Mouse (Mus musculus) G1E (cell line): ENCODE measurements at regions not wholly inside any gene's neighbourhood (a gene's known extent, or its start where the extent isn't known, plus 50 kb on each side); places are given as distances from the start of the nearest gene placed in this dataset.

ENCODE experiments used
- ATAC-seq: 2 replicates; pipeline ENCODE4 v1.8.0; 2016; ENCODE audit warnings: mild to moderate bottlenecking; ENCODE audit not compliant: insufficient number of reproducible peaks, poor library complexity, low FRiP score, severe bottlenecking; ENCODE audit errors: extremely low read depth
- DNase-seq: peaks from one replicate; pipeline ENCODE4 v3.0.0; 2012; ENCODE audit warnings: low spot score
- H3K27me3 ChIP-seq: 2 replicates; pipeline ENCODE4 v1.6.1; 2012; ENCODE audit warnings: mild to moderate bottlenecking, low read length, inconsistent platforms; ENCODE audit not compliant: insufficient read depth
- H3K36me3 ChIP-seq: replicated peaks from 2 replicates; pipeline ENCODE3; 2012; ENCODE audit warnings: mild to moderate bottlenecking, inconsistent platforms
- H3K4me1 ChIP-seq: 2 replicates; pipeline ENCODE4 v1.6.1; 2012; ENCODE audit warnings: low read depth, low read length, inconsistent platforms, mixed read lengths; ENCODE audit not compliant: insufficient read depth
- H3K4me3 ChIP-seq: 2 replicates; pipeline ENCODE4 v1.5.1; 2012; ENCODE audit warnings: low read depth, mild to moderate bottlenecking, inconsistent platforms, low read length, moderate library complexity, mixed read lengths
- H3K9me3 ChIP-seq: replicated peaks from 2 replicates; pipeline ENCODE4 v1.6.1; 2012; ENCODE audit warnings: inconsistent platforms
- CTCF ChIP-seq: IDR thresholded peaks from 2 replicates; pipeline ENCODE4 v1.5.1; 2012; ENCODE audit warnings: low read depth, low read length, inconsistent platforms, mixed read lengths
- GATA1 ChIP-seq: IDR thresholded peaks from 2 replicates; pipeline ENCODE4 v1.6.1; 2012; ENCODE audit warnings: borderline replicate concordance, low read length, inconsistent platforms, mixed read lengths
- GATA2 ChIP-seq: IDR thresholded peaks from 2 replicates; pipeline ENCODE4 v1.6.1; 2012; ENCODE audit warnings: low read depth, low read length, inconsistent platforms, borderline replicate concordance
- POLR2AphosphoS5 ChIP-seq: IDR thresholded peaks from 2 replicates; pipeline ENCODE4 v1.6.1; 2012; ENCODE audit warnings: low read depth, low read length, inconsistent platforms; ENCODE audit not compliant: insufficient replicate concordance
- TAL1 ChIP-seq: conservative IDR thresholded peaks from 2 replicates; pipeline ENCODE4 v1.6.1; 2012; ENCODE audit warnings: low read depth, low read length, inconsistent platforms, mixed read lengths

DNA sequence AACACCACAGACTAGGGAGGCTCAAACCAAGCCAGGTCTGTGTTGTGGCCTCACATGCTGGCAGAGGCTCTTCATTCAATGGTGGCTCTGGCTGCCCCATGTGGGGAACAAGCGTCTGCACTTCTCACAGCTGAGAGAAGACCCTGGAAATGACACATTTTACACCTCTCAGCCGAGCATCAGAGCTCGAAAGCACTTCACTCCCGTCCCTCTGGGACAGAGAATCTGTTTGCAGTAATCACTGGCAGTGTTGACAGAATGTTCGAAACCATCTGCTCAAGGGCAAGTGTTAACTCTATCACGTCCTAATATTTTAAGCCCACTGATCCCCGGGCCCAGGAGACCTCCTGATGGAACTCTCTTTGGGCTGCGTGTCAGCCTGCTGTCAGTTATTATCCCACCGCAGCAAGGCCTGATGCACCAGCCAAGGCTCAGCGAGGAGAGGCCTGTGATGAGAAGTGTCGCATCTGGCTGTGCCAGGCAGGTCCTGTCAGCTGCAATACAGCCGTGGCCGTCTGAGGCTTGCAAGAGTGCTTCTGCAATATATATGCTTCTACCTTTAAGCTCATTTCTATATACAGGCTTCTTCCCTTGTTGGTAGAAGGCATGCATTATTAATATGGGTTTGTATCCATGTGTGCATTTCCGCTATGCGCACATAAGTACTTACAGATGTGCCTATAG is 241.5 kb upstream of the Dnajc19 start:
- ATAC-seq (no peak), DNase-seq (no peak)
- H3K4me3 ChIP-seq: no peak overlapping the region
- no peaks in the 10 kb centered on the region for H3K9me3 ChIP-seq
- H3K4me1 ChIP-seq: no peaks in the 10 kb centered on the region
- no peaks in the 10 kb centered on the region for H3K27me3 ChIP-seq
- no peak for TF ChIP-seq POLR2AphosphoS5
- no peak for TF ChIP-seq GATA2
- TF ChIP-seq TAL1: no peak
- no peaks in the 10 kb centered on the region for H3K36me3 ChIP-seq

DNA sequence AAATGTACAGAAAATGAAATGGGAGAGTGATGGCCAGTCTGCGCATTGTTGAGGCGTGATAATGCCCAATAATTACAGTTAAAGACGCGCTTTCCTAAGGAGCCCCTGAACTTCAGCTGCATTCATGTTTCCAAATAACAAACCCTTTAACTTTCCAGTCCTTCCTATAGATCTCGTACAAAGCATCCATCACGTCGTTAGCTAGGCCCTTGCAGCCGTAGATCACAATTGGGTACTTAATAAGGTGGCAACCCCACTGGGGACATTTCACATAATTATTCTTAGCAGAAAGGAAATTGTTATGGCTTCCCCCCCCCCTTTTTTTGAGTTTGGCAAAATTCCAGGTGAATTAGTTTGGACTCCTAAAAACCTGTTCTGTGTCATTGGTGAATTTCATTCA is 233.7 kb upstream of the Dnajc19 start:
- no peak for DNase-seq
- ATAC-seq: no peak
- no peaks in the 10 kb centered on the region for H3K4me1 ChIP-seq
- H3K36me3 ChIP-seq: no peaks in the 10 kb centered on the region
- TF ChIP-seq GATA2 (no peak), GATA1 (no peak), POLR2AphosphoS5 (no peak), CTCF (no peak), TAL1 (no peak)
- no peaks in the 10 kb centered on the region for H3K9me3 ChIP-seq
- no peak overlapping the region for H3K4me3 ChIP-seq
- no peaks in the 10 kb centered on the region for H3K27me3 ChIP-seq

DNA sequence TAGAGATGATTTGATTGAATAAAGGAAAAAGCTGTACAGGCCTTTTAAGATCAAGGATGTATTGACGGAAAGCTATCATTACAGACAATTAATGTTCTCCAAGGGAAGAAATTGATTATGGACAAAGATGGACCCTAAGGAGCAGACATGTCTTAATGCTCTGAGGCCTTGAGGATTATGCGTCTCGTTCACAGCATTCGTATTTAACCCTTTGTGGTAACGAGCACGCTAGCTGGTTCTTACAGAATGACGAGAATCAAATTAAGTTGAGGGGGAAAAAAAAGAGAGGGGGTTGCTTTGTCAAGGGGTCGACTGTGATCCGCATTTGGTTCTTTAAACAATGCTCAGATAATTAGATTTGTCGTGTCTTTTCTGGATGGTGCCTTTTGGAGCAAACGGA is 233.3 kb upstream of the Dnajc19 start:
- Histone ChIP-seq H3K4me3 (no peak overlapping the region), H3K36me3 (no peaks in the 10 kb centered on the region), H3K4me1 (no peaks in the 10 kb centered on the region), H3K9me3 (no peaks in the 10 kb centered on the region), H3K27me3 (no peaks in the 10 kb centered on the region)
- no peak for TF ChIP-seq POLR2AphosphoS5
- TF ChIP-seq CTCF: no peak
- no peak for TF ChIP-seq GATA2
- no peak for TF ChIP-seq TAL1
- no peak for TF ChIP-seq GATA1
- DNase-seq: no peak
- ATAC-seq: no peak

DNA sequence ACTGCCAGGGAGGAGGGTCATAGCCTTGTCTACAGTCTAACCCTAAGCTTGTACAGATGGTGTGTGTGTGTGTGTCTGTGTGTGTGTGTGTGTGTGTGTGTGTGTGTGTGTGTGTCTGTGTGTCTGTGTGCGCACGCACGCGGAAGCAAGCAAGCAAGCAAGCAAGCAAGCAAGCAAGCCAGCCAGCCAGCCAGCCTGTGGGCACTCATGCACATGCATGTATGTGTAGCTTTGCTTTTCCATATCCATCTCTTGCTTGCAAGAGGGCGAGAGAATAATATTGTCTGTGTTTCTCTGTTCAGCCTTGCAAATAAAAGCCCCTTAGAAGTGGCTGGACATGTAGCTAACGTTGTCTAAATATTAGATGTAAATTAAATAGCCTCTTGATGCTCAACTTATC is 230.8 kb upstream of the Dnajc19 start:
- no peak for ATAC-seq
- TF ChIP-seq POLR2AphosphoS5 (no peak), GATA1 (no peak), GATA2 (no peak), CTCF (no peak)
- DNase-seq: no peak
- no peak overlapping the region for H3K4me3 ChIP-seq
- no peaks in the 10 kb centered on the region for H3K27me3 ChIP-seq
- no peaks in the 10 kb centered on the region for H3K9me3 ChIP-seq
- no peaks in the 10 kb centered on the region for H3K4me1 ChIP-seq
- H3K36me3 ChIP-seq: no peaks in the 10 kb centered on the region

DNA sequence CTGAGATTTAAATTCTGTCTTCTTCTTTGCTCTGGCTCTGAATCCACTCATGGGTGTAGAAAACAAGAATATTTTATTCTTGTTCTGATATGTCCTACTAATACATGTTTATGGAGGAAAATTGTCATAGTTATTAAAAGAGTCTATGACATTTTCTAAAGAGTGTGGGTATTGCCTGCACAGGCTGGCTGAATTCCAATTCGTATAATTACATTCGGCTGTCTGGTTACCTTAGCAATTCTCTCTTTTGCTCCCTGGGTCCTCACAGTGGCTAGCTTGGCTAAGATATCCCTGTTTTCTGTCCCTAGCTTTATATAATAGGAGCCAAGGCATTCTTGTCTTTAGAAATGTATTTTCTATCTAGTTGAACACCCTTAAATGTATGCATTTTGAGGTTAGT is 218.5 kb upstream of the Dnajc19 start:
- Histone ChIP-seq H3K36me3 (no peaks in the 10 kb centered on the region), H3K9me3 (no peaks in the 10 kb centered on the region), H3K27me3 (no peaks in the 10 kb centered on the region), H3K4me1 (no peaks in the 10 kb centered on the region), H3K4me3 (no peak overlapping the region)
- TF ChIP-seq TAL1: no peak
- no peak for TF ChIP-seq GATA2
- no peak for TF ChIP-seq GATA1
- no peak for TF ChIP-seq POLR2AphosphoS5
- no peak for TF ChIP-seq CTCF
- DNase-seq (no peak), ATAC-seq (no peak)

DNA sequence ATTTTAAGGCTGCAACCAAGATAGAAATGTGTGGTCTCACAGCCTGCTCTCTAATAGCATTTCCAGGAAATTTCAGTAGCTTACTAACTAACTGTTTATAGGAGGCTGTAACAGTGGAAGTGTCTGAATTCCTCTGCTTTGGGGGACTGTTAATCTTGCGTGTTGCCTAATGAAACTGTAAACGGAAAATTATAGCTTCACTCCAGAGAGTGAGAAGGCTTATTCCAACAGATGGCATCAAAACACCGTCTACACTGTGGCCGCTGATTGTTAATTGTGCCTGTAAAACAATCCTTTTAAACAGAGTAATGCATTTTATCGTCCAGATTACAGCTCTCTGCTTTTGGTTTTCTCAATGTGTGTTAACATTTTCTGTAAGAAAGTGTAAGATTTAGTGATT is 206.7 kb upstream of the Dnajc19 start:
- Histone ChIP-seq H3K9me3 (no peaks in the 10 kb centered on the region), H3K36me3 (no peaks in the 10 kb centered on the region), H3K27me3 (no peaks in the 10 kb centered on the region), H3K4me1 (no peaks in the 10 kb centered on the region), H3K4me3 (no peak overlapping the region)
- ATAC-seq (no peak), DNase-seq (no peak)
- no peak for TF ChIP-seq TAL1
- no peak for TF ChIP-seq GATA1
- no peak for TF ChIP-seq POLR2AphosphoS5
- no peak for TF ChIP-seq GATA2
- TF ChIP-seq CTCF: no peak

DNA sequence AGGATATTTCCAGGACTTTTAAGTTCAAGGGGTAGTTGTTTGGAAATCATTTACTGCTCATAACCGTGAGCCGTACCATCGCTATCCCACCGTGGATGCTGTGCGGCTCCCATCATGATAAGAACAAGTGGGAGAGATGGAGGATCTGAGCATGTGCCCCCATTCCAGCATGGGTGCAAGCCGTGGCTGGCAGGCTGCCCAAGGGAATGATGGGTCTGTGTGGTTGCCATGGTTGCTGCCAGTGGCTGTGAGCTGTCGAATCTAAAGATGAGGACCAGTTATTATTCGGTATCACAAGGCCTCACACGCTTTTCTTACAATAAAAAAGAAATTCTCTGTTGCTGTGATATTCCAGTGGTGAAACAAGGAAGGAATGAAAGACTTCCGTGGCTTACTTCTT is 189.0 kb upstream of the Dnajc19 start:
- no peak for ATAC-seq
- TF ChIP-seq GATA2 (no peak), GATA1 (no peak), CTCF (no peak), TAL1 (no peak), POLR2AphosphoS5 (no peak)
- H3K36me3 ChIP-seq: no peaks in the 10 kb centered on the region

More for the DNA sequence above, 189.0 kb upstream of the Dnajc19 start:
- Histone ChIP-seq H3K4me3 (no peak overlapping the region), H3K27me3 (no peaks in the 10 kb centered on the region; the same call in 1 of the 2 replicates), H3K9me3 (no peaks in the 10 kb centered on the region), H3K4me1 (no peaks in the 10 kb centered on the region)
- DNase-seq: no peak
